Mouse (Mus musculus) embryo, embryonic 11 days (tissue): ENCODE data around the gene Dhh.

ENCODE experiments used
- DNase-seq: peaks from one replicate; pipeline ENCODE4 v3.0.0-alpha.2; 2015

Dhh gene

GRCm38 (mm10) chr15:98871070-98871915 is 27.0 kb downstream of the Dhh start, which contains the start of gene Kmt2d:
Gene Kmt2d, minus strand, starts transcription at chr15:98871204.
- peak; percentile 74 for DNase-seq

GRCm38 (mm10) chr15:98870179-98871069 is 27.9 kb downstream of the Dhh start:
- no peak for DNase-seq

GRCm38 (mm10) chr15:98869342-98870178 is 28.8 kb downstream of the Dhh start:
- DNase-seq = no peak

GRCm38 (mm10) chr15:98868346-98869063 is 29.8 kb downstream of the Dhh start:
- DNase-seq = no peak

- DNase-seq = peak; percentile 45
Observed at GRCm38 (mm10) chr15:98867321-98867720, 31.0 kb downstream of the Dhh start.

- DNase-seq = no peak
Observed at GRCm38 (mm10) chr15:98866501-98866900, 31.8 kb downstream of the Dhh start.

GRCm38 (mm10) chr15:98865771-98866170 is 32.6 kb downstream of the Dhh start:
- no peak for DNase-seq

- DNase-seq = no peak
Observed at GRCm38 (mm10) chr15:98864951-98865350, 33.4 kb downstream of the Dhh start.

- no peak for DNase-seq
Observed at GRCm38 (mm10) chr15:98863451-98863958, 34.8 kb downstream of the Dhh start.

GRCm38 (mm10) chr15:98861701-98862410 is 36.5 kb downstream of the Dhh start:
- DNase-seq = no peak

GRCm38 (mm10) chr15:98860921-98861320 is 37.4 kb downstream of the Dhh start:
- DNase-seq = no peak

GRCm38 (mm10) chr15:98859319-98860043 is 38.9 kb downstream of the Dhh start:
- no peak for DNase-seq

- no peak for DNase-seq
Observed at GRCm38 (mm10) chr15:98854214-98854613, 44.1 kb downstream of the Dhh start.

GRCm38 (mm10) chr15:98853161-98853937 is 45.0 kb downstream of the Dhh start:
- no peak for DNase-seq

- no peak for DNase-seq
Observed at GRCm38 (mm10) chr15:98852733-98853132, 45.6 kb downstream of the Dhh start.

- no peak for DNase-seq
Observed at GRCm38 (mm10) chr15:98852071-98852470, 46.3 kb downstream of the Dhh start.

GRCm38 (mm10) chr15:98851229-98851818 is 47.0 kb downstream of the Dhh start:
- no peak for DNase-seq

- DNase-seq = no peak
Observed at GRCm38 (mm10) chr15:98850668-98851067, 47.7 kb downstream of the Dhh start.

- no peak for DNase-seq
Observed at GRCm38 (mm10) chr15:98849956-98850600, 48.3 kb downstream of the Dhh start.
